Mouse (Mus musculus): Measurements from ENCODE around the gene Suv39h2. TPM values are rescaled to one million over a fixed set of nuclear protein-coding genes. Genes with fewer than 3 reads are reported as not detected.

Suv39h2 gene
- polyA plus RNA-seq, 1 experiment from 2014 or later: 10.4 TPM

GRCm38 (mm10) chr2:3418883-3419431 is 55.9 kb downstream of the Suv39h2 start:
- H3K27me3 ChIP-seq: peaks cover 32% of the 10 kb centered on the region
- no peak overlapping the region for H3K27ac ChIP-seq (replicated peaks)
- peak overlapping the region; percentile 57 for H3K4me3 ChIP-seq
- H3K36me3 ChIP-seq: no peaks in the 10 kb centered on the region
- H3K4me2 ChIP-seq: peak overlapping the region; percentile 69
- peak overlapping the region; percentile 67 for H3K9ac ChIP-seq
- peaks cover 22% of the 10 kb centered on the region for H3K4me1 ChIP-seq (replicated peaks)
- H3K9me3 ChIP-seq: no peaks in the 10 kb centered on the region
- ATAC-seq (ENCODE audit: low read depth): peak; percentile 92
- WGBS: 2% methylated on average over 38 of the region's 38 CpGs

- no peak for ATAC-seq (ENCODE audit: low read depth)
- Histone ChIP-seq H3K4me3 (no peak overlapping the region), H3K9me3 (no peaks in the 10 kb centered on the region)
Measured at GRCm38 (mm10) chr2:3415676-3416075, 59.2 kb downstream of the Suv39h2 start.

GRCm38 (mm10) chr2:3414241-3414640 is 60.6 kb downstream of the Suv39h2 start:
- peaks cover 7% of the 10 kb centered on the region for H3K4me1 ChIP-seq (replicated peaks)
- no peak overlapping the region for H3K27ac ChIP-seq (replicated peaks)
- H3K27me3 ChIP-seq: peaks cover 32% of the 10 kb centered on the region
- H3K36me3 ChIP-seq: no peaks in the 10 kb centered on the region
- no peak overlapping the region for H3K4me3 ChIP-seq
- H3K9ac ChIP-seq: no peak overlapping the region
- H3K4me2 ChIP-seq: no peak overlapping the region
- 33% methylated on average over 4 of the region's 4 CpGs for WGBS
- no peaks in the 10 kb centered on the region for H3K9me3 ChIP-seq
- no peak for ATAC-seq (ENCODE audit: low read depth)

More at GRCm38 (mm10) chr2:3415676-3416075, 59.2 kb downstream of the Suv39h2 start:
- 62% methylated on average over 1 of the region's 1 CpGs for WGBS
- Histone ChIP-seq H3K27me3 (peaks cover 32% of the 10 kb centered on the region), H3K36me3 (no peaks in the 10 kb centered on the region), H3K4me2 (no peak overlapping the region), H3K27ac (replicated peaks) (no peak overlapping the region), H3K4me1 (replicated peaks) (peaks cover 15% of the 10 kb centered on the region), H3K9ac (no peak overlapping the region)

GRCm38 (mm10) chr2:3407756-3408155 is 67.1 kb downstream of the Suv39h2 start:
- no peaks in the 10 kb centered on the region for H3K27me3 ChIP-seq
- no peaks in the 10 kb centered on the region for H3K9me3 ChIP-seq
- 79% methylated on average over 7 of the region's 7 CpGs for WGBS
- H3K4me1 ChIP-seq (replicated peaks): no peaks in the 10 kb centered on the region
- no peaks in the 10 kb centered on the region for H3K36me3 ChIP-seq
- no peak overlapping the region for H3K27ac ChIP-seq (replicated peaks)
- no peak overlapping the region for H3K4me2 ChIP-seq
- H3K4me3 ChIP-seq: no peak overlapping the region
- no peak for ATAC-seq (ENCODE audit: low read depth)
- H3K9ac ChIP-seq: no peak overlapping the region

- no peak for ATAC-seq (ENCODE audit: low read depth)
- H3K9me3 ChIP-seq: no peaks in the 10 kb centered on the region
- H3K4me1 ChIP-seq (replicated peaks): no peaks in the 10 kb centered on the region
- H3K27ac ChIP-seq (replicated peaks): no peak overlapping the region
- H3K27me3 ChIP-seq: no peaks in the 10 kb centered on the region
- no peak overlapping the region for H3K4me2 ChIP-seq
- H3K4me3 ChIP-seq: no peak overlapping the region
- WGBS: 84% methylated on average over 4 of the region's 4 CpGs
- no peaks in the 10 kb centered on the region for H3K36me3 ChIP-seq
- no peak overlapping the region for H3K9ac ChIP-seq
Measured at GRCm38 (mm10) chr2:3405981-3406380, 68.8 kb downstream of the Suv39h2 start.

Other genes starting within 250 kb of the Suv39h2 start
- 79.6 and 80.8 TPM in 2 replicates for gene Nmt2, start 190.8 kb downstream of the Suv39h2 start, polyA plus RNA-seq (2015; fragmentation: Nextera tagmentation; extraction: Ambion mirVana)
- 11.3 and 12.2 TPM in 2 replicates for gene Rpp38, start 142.4 kb downstream of the Suv39h2 start, polyA plus RNA-seq (2015; fragmentation: Nextera tagmentation; extraction: Ambion mirVana)
- 1.3 and 2.3 TPM in 2 replicates for gene Acbd7, start 138.9 kb downstream of the Suv39h2 start, polyA plus RNA-seq (2015; fragmentation: Nextera tagmentation; extraction: Ambion mirVana)
- not detected in 2 replicates for gene Olah, start 77.8 kb downstream of the Suv39h2 start, polyA plus RNA-seq (2015; fragmentation: Nextera tagmentation; extraction: Ambion mirVana)
- 1.1 and 2.2 TPM in 2 replicates for gene Meig1, start 52.4 kb downstream of the Suv39h2 start, polyA plus RNA-seq (2015; fragmentation: Nextera tagmentation; extraction: Ambion mirVana)
- gene Dclre1c, start 50.9 kb downstream of the Suv39h2 start, polyA plus RNA-seq (2015; fragmentation: Nextera tagmentation; extraction: Ambion mirVana): 7.3 and 9.9 TPM in 2 replicates
- 8.1 and 8.2 TPM in 2 replicates for gene Gm45902, start 37.8 kb upstream of the Suv39h2 start, polyA plus RNA-seq (2015; fragmentation: Nextera tagmentation; extraction: Ambion mirVana)
- gene Hspa14, start 37.8 kb upstream of the Suv39h2 start, polyA plus RNA-seq (2015; fragmentation: Nextera tagmentation; extraction: Ambion mirVana): 63.1 and 70.7 TPM in 2 replicates
- 0.10 and 0.69 TPM in 2 replicates for gene Cdnf, start 38.0 kb upstream of the Suv39h2 start, polyA plus RNA-seq (2015; fragmentation: Nextera tagmentation; extraction: Ambion mirVana)
- gene Fam107b, start 95.5 kb upstream of the Suv39h2 start, polyA plus RNA-seq (2015; fragmentation: Nextera tagmentation; extraction: Ambion mirVana): 38.3 and 42.7 TPM in 2 replicates

Data from neural tube, embryonic 13.5 days (tissue).